Mouse (Mus musculus) adrenal gland, postnatal 25 days (tissue): ENCODE measurements at regions not wholly inside any gene's neighbourhood (a gene's known extent, or its start where the extent isn't known, plus 50 kb on each side); places are given as distances from the start of the nearest gene placed in this dataset.
"Not testable (repeated sequence)": the region's sequence is repeated elsewhere in the genome, so short reads cannot be mapped to it uniquely, and the experiment has no call there.

Source experiments
- DNase-seq: peaks from one replicate; pipeline ENCODE4 v3.0.0; 2021; ENCODE audit warnings: mixed read lengths

GRCm38 (mm10) chr10:25695798-25696197 lies 159.7 kb upstream of the Smlr1 start:
- no peak for DNase-seq

GRCm38 (mm10) chr10:25681243-25681642 lies 145.2 kb upstream of the Smlr1 start:
- DNase-seq: peak; percentile 65

GRCm38 (mm10) chr10:25677889-25678288 lies 141.8 kb upstream of the Smlr1 start:
- DNase-seq: no peak

- DNase-seq: no peak
These were observed 139.3 kb upstream of the Smlr1 start for GRCm38 (mm10) chr10:25675368-25675767.

- DNase-seq: no peak
These were observed 134.0 kb upstream of the Smlr1 start for GRCm38 (mm10) chr10:25670061-25670460.

- no peak for DNase-seq
These were observed 116.9 kb upstream of the Smlr1 start for GRCm38 (mm10) chr10:25652742-25653563.

GRCm38 (mm10) chr10:25647740-25648139 lies 111.7 kb upstream of the Smlr1 start:
- no peak for DNase-seq

- peak; percentile 10 for DNase-seq
These were observed 107.5 kb upstream of the Smlr1 start for GRCm38 (mm10) chr10:25643518-25643993.

GRCm38 (mm10) chr10:25642079-25642696 lies 106.1 kb upstream of the Smlr1 start:
- DNase-seq: no peak

- no peak for DNase-seq
These were observed 97.1 kb upstream of the Smlr1 start for GRCm38 (mm10) chr10:25633058-25633614.

GRCm38 (mm10) chr10:25632306-25632705 lies 96.2 kb upstream of the Smlr1 start:
- DNase-seq: no peak

GRCm38 (mm10) chr10:25622585-25622984 lies 86.5 kb upstream of the Smlr1 start:
- no peak for DNase-seq

- not testable (repeated sequence) for DNase-seq
These were observed 85.7 kb upstream of the Smlr1 start for GRCm38 (mm10) chr10:25621747-25622134.

GRCm38 (mm10) chr10:25620939-25621746 lies 85.1 kb upstream of the Smlr1 start:
- DNase-seq: no peak

- DNase-seq: no peak
These were observed 83.6 kb upstream of the Smlr1 start for GRCm38 (mm10) chr10:25619702-25620101.

GRCm38 (mm10) chr10:25601471-25601870 lies 65.4 kb upstream of the Smlr1 start:
- DNase-seq: no peak

GRCm38 (mm10) chr10:25589316-25589645 lies 53.2 kb upstream of the Smlr1 start:
- no peak for DNase-seq

- DNase-seq: no peak
These were observed 52.7 kb upstream of the Smlr1 start for GRCm38 (mm10) chr10:25588611-25589315.
